Mouse (Mus musculus) CH12.LX (cell line): ENCODE data around the gene Pes1.

ENCODE experiments used
- CTCF ChIP-seq, 2 experiments: IDR thresholded peaks in 1 of 2; conservative IDR thresholded peaks in 1 of 2; 2 replicates each; pipeline ENCODE4 v1.5.1; 2011 to 2012; ENCODE audit warnings: low read depth in 2 of 2, low read length in 2 of 2, improper control_type of control experiment in 1 of 2, inconsistent platforms in 1 of 2, mild to moderate bottlenecking in 1 of 2, moderate library complexity in 1 of 2
- ELF1 ChIP-seq: IDR thresholded peaks from 2 replicates; pipeline ENCODE4 v1.6.1; 2014; ENCODE audit warnings: low read depth, mild to moderate bottlenecking, inconsistent platforms, low read length, improper control_type of control experiment
- EP300 ChIP-seq: IDR thresholded peaks from 2 replicates; pipeline ENCODE4 v1.6.1; 2011; ENCODE audit warnings: low read length, improper control_type of control experiment
- MXI1 ChIP-seq: IDR thresholded peaks from 2 replicates; pipeline ENCODE4 v1.6.1; 2011; ENCODE audit warnings: mild to moderate bottlenecking, low read depth, low read length, improper control_type of control experiment
- POLR2A ChIP-seq: IDR thresholded peaks from 2 replicates; pipeline ENCODE4 v1.6.1; 2011; ENCODE audit warnings: low read depth, mild to moderate bottlenecking, improper control_type of control experiment, low read length

DNA sequence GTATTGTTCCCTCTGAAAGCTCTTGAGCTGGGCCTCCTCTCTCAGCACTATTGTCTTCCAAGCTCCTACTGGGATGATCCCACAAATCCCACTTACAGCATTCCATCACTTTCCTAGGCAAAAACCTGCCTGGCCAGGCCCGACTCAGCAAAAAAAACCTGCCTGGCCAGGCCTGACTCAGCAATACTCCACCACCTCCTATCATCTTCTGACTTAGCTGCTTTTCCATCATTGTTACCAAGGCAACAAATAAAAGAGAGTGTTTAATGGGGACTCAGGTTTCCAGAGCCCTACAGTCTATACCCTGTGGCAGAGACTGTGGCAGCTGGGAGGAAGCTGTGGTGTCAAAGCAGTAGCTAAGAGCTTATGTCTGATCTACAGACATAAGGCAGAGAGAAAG is 48.8 kb downstream of the Pes1 start:
- no peak for TF ChIP-seq CTCF (conservative IDR thresholded peaks at IDR 0.05 in 1 of 2, IDR thresholded peaks at IDR 0.05 in 1 of 2; ENCODE audit: low read depth in 2 of 2, low read length in 2 of 2)
- no peak for TF ChIP-seq ELF1
- no peak for TF ChIP-seq POLR2A
- TF ChIP-seq MXI1: no peak
- TF ChIP-seq EP300: no peak
